Comparison of ENCODE assay signal across 43 mouse cellular contexts in genomic region chr17:46870913-46871312, GRCm38 (mm10). TPM values are rescaled to one million over a fixed set of nuclear protein-coding genes. Genes with fewer than 3 reads are reported as not detected.
DNase-seq lines count a peak whose midpoint lies in the region; ATAC-seq lines count a peak whose summit lies in the region.
"Had no signal": no experiment of that assay in that cellular context is flagged by ENCODE, and none has a peak within 500 bp of the region (broad histone marks: within the 10 kb centered on the region; RNA-seq: fewer than 3 reads in every experiment).

No protein-coding gene starts in this region.

- H3K4me1 ChIP-seq in megakaryocyte, embryonic 14.5 days: peaks cover 58% of the 10 kb centered on the region
- H3K4me1 ChIP-seq in heart, embryonic 10.5 days: peaks cover 25% of the 10 kb centered on the region
- H3K4me1 ChIP-seq: limb, embryonic 12.5 days had no signal

- no peak overlapping the region for H3K27ac ChIP-seq in heart, embryonic 10.5 days
- H3K27ac ChIP-seq: forebrain, embryonic 12.5 days; gastrocnemius, adult 2 months; heart, adult 2 months; heart, embryonic 13.5 days; hindbrain, embryonic 14.5 days; kidney, embryonic 15.5 days; limb, embryonic 12.5 days; liver, embryonic 15.5 days; midbrain, embryonic 13.5 days; stomach, postnatal 0 days had no signal

- peak overlapping the region; percentile 30 for H3K4me3 ChIP-seq in megakaryocyte, embryonic 14.5 days (replicated peaks)
- no peak overlapping the region for H3K4me3 ChIP-seq in heart, embryonic 10.5 days
- H3K4me3 ChIP-seq: erythroblast, embryonic 14.5 days; forebrain, embryonic 12.5 days; gastrocnemius, adult 2 months; heart, adult 2 months; heart, embryonic 13.5 days; kidney, embryonic 15.5 days; limb, embryonic 12.5 days; liver, embryonic 15.5 days; midbrain, embryonic 13.5 days had no signal

- H3K27me3 ChIP-seq in megakaryocyte, embryonic 14.5 days (replicated peaks): no peaks in the 10 kb centered on the region
- no peaks in the 10 kb centered on the region for H3K27me3 ChIP-seq in heart, embryonic 10.5 days (ENCODE audit: insufficient read depth, poor library complexity, severe bottlenecking)
- H3K27me3 ChIP-seq: CH12.LX; forebrain, embryonic 12.5 days; heart, embryonic 13.5 days; kidney, embryonic 15.5 days; limb, embryonic 12.5 days; liver, embryonic 15.5 days; midbrain, embryonic 13.5 days had no signal

- H3K36me3 ChIP-seq in megakaryocyte, embryonic 14.5 days (replicated peaks; ENCODE audit: low read length): peaks cover 4% of the 10 kb centered on the region
- no peaks in the 10 kb centered on the region for H3K36me3 ChIP-seq in heart, embryonic 10.5 days
- H3K36me3 ChIP-seq: forebrain, embryonic 12.5 days; heart, embryonic 13.5 days; kidney, embryonic 15.5 days; limb, embryonic 12.5 days; liver, embryonic 15.5 days; midbrain, embryonic 13.5 days had no signal

- DNase-seq in thymus, postnatal 14 days: peak; percentile 32
- no peak for DNase-seq in thymus, postnatal 10 days (ENCODE audit: low spot score in 2 of 2)
- DNase-seq in heart, embryonic 10.5 days (ENCODE audit: low spot score): no peak
- no peak for DNase-seq in spleen, adult 18-20 months
- DNase-seq in right cerebral cortex, postnatal 10 days (ENCODE audit: low spot score in 2 of 2): no peak
- DNase-seq: adrenal gland, postnatal 25 days; cerebellum, adult 18-20 months; cerebellum, postnatal 10 days; gastrocnemius, adult 2 months; gastrocnemius, postnatal 36 days; heart, adult 2 months; heart, postnatal 10 days; kidney, adult 18-20 months; kidney, postnatal 25 days; lung, embryonic 14.5 days; lung, postnatal 14 days had no signal

- H3K9me3 ChIP-seq in megakaryocyte, embryonic 14.5 days: no peaks in the 10 kb centered on the region; the same call in 1 of the 2 replicates
- no peaks in the 10 kb centered on the region for H3K9me3 ChIP-seq in heart, embryonic 10.5 days
- H3K9me3 ChIP-seq: forebrain, embryonic 12.5 days; heart, embryonic 13.5 days; kidney, embryonic 15.5 days; liver, embryonic 15.5 days; midbrain, embryonic 13.5 days had no signal

- WGBS in heart, embryonic 10.5 days: 42% methylated on average over 1 of the region's 1 CpGs

- ATAC-seq in common myeloid progenitor, adult 5-6 weeks (replicated peaks; ENCODE audit: low read depth, poor library complexity, severe bottlenecking): peak; percentile 27; the same call in 1 of the 2 replicates
- no peak for ATAC-seq in erythroid progenitor cell, adult 5-6 weeks (replicated peaks; ENCODE audit: low FRiP score, poor library complexity, severe bottlenecking)
- ATAC-seq: midbrain, embryonic 13.5 days had no signal

RNA-seq across cellular contexts. Expression of gene Bicral, which starts 12.6 kb away (rescaled TPM):
- total RNA-seq in common myeloid progenitor, adult 5-6 weeks (2017): 43.2 and 55.4 TPM in 2 replicates
- 0.62 and 1.8 TPM in 2 replicates for polyA plus RNA-seq in megakaryocyte, embryonic 14.5 days (2012; ENCODE audit: insufficient read depth, low replicate concordance)
- 28.8 and 64.6 TPM in 2 replicates for total RNA-seq in erythroid progenitor cell, adult 5-6 weeks (2015; ENCODE audit: low replicate concordance)
- total RNA-seq in erythroid progenitor cell, adult 5-6 weeks (2017; ENCODE audit: low replicate concordance): 18.7 and 68.4 TPM in 2 replicates
- 3.3 and 3.4 TPM in 2 replicates for polyA plus RNA-seq in heart, embryonic 10.5 days (2016; fragmentation: Nextera tagmentation; extraction: Ambion mirVana)

RNA-seq across cellular contexts. Expression of gene Tbcc, which starts 19.6 kb away (rescaled TPM):
- 12.3 and 16.9 TPM in 2 replicates for total RNA-seq in common myeloid progenitor, adult 5-6 weeks (2017)
- polyA plus RNA-seq in megakaryocyte, embryonic 14.5 days (2012; ENCODE audit: insufficient read depth, low replicate concordance): 23.7 and 40.2 TPM in 2 replicates
- 3.2 and 7.5 TPM in 2 replicates for total RNA-seq in erythroid progenitor cell, adult 5-6 weeks (2015; ENCODE audit: low replicate concordance)
- total RNA-seq in erythroid progenitor cell, adult 5-6 weeks (2017; ENCODE audit: low replicate concordance): 1.1 and 2.7 TPM in 2 replicates
- polyA plus RNA-seq in heart, embryonic 10.5 days (2016; fragmentation: Nextera tagmentation; extraction: Ambion mirVana): 43.8 and 63.2 TPM in 2 replicates

RNA-seq across cellular contexts. Expression of gene Prph2, which starts 39.3 kb away (rescaled TPM):
- total RNA-seq in common myeloid progenitor, adult 5-6 weeks (2017): not detected in 2 replicates
- 0.13 TPM in 1 of 2 replicates, not detected in the other for polyA plus RNA-seq in megakaryocyte, embryonic 14.5 days (2012; ENCODE audit: insufficient read depth, low replicate concordance)
- not detected in 2 replicates for total RNA-seq in erythroid progenitor cell, adult 5-6 weeks (2015; ENCODE audit: low replicate concordance)
- not detected in 2 replicates for total RNA-seq in erythroid progenitor cell, adult 5-6 weeks (2017; ENCODE audit: low replicate concordance)
- not detected in 2 replicates for polyA plus RNA-seq in heart, embryonic 10.5 days (2016; fragmentation: Nextera tagmentation; extraction: Ambion mirVana)
- total RNA-seq: adrenal gland, adult 18-20 months; adrenal gland, postnatal 25 days; CH12.LX; gastrocnemius, adult 2 months; gastrocnemius, postnatal 36 days; heart, adult 2 months; heart, postnatal 10 days; hematopoietic stem cell, adult 5-6 weeks; layer of hippocampus, adult 18-20 months; left cerebral cortex, adult 18-20 months; left cerebral cortex, postnatal 14 days; liver, adult 2 months; megakaryocyte-erythroid progenitor cell, adult 5-6 weeks; monocyte, adult 5-6 weeks; neutrophil, adult 5-6 weeks had no signal
- polyA plus RNA-seq: cortical plate, adult 2 months; embryonic facial prominence, embryonic 14.5 days; erythroblast, embryonic 14.5 days; forebrain, embryonic 12.5 days; frontal cortex, adult 2 months; heart, adult 2 months; heart, embryonic 13.5 days; hindbrain, embryonic 14.5 days; intestine, embryonic 14.5 days; kidney, embryonic 15.5 days; limb, embryonic 12.5 days; liver, embryonic 15.5 days; lung, embryonic 14.5 days; midbrain, embryonic 13.5 days; spleen, adult 2 months; stomach, postnatal 0 days had no signal
